Mouse (Mus musculus) C2C12 (cell line): ENCODE measurements around the gene Ccnh. TPM values are rescaled to one million over a fixed set of nuclear protein-coding genes. Genes with fewer than 3 reads are reported as not detected.
A peak's percentile ranks its signal among the peaks of the same experiment; 100 is the strongest.

ENCODE experiments used
- H3K27me3 ChIP-seq: one replicate; pipeline ENCODE4 v1.6.1; 2011; ENCODE audit not compliant: control insufficient read depth, insufficient read depth, insufficient read length
- H3K36me3 ChIP-seq: one replicate; pipeline ENCODE4 v1.6.1; 2011; ENCODE audit not compliant: control insufficient read depth, insufficient read depth
- H3K4me3 ChIP-seq: one replicate; pipeline ENCODE4 v1.5.1; 2011; ENCODE audit warnings: mild to moderate bottlenecking, control low read depth; ENCODE audit not compliant: poor library complexity, insufficient read depth, severe bottlenecking
- H3K79me2 ChIP-seq: one replicate; pipeline ENCODE4 v1.6.1; 2011; ENCODE audit not compliant: control insufficient read depth, insufficient read depth
- H3K79me3 ChIP-seq: one replicate; pipeline ENCODE4 v1.6.1; 2011; ENCODE audit warnings: low read depth, control low read depth
- H3ac ChIP-seq: one replicate; pipeline ENCODE3; 2011; ENCODE audit warnings: low read depth; ENCODE audit not compliant: control insufficient read depth, insufficient read length
- CEBPB ChIP-seq: IDR thresholded peaks from one replicate; pipeline ENCODE4 v1.6.1; 2011; ENCODE audit warnings: low read depth, mild to moderate bottlenecking, control low read depth, moderate library complexity
- CTCF ChIP-seq: IDR thresholded peaks from one replicate; pipeline ENCODE4 v1.5.1; 2011; ENCODE audit not compliant: control insufficient read depth, insufficient read depth, insufficient read length
- FOSL1 ChIP-seq: IDR thresholded peaks from one replicate; pipeline ENCODE4 v1.8.0; 2011; ENCODE audit warnings: mild to moderate bottlenecking, low read length; ENCODE audit not compliant: poor library complexity, insufficient read depth, severe bottlenecking
- MAX ChIP-seq: IDR thresholded peaks from one replicate; pipeline ENCODE4 v1.6.1; 2011; ENCODE audit warnings: mild to moderate bottlenecking, control low read depth
- MYOD1 ChIP-seq: IDR thresholded peaks from one replicate; pipeline ENCODE4 v1.6.1; 2011; ENCODE audit warnings: low read depth; ENCODE audit not compliant: control insufficient read depth, insufficient read length
- MYOG ChIP-seq: IDR thresholded peaks from one replicate; pipeline ENCODE4 v1.6.1; 2011; ENCODE audit not compliant: control insufficient read depth, insufficient read length; ENCODE audit errors: extremely low read depth
- USF1 ChIP-seq: IDR thresholded peaks from one replicate; pipeline ENCODE4 v1.6.1; 2011; ENCODE audit warnings: low read depth, mild to moderate bottlenecking, control low read depth, moderate library complexity
- polyA plus RNA-seq: library from polyadenylated mRNA; unstranded; fragments of >200 nt; fragmentation: generic; extraction: Trizol; gene quantifications from one replicate; pipeline ENCODE4 v1.2.1, GENCODE M21; 2012; ENCODE audit warnings: missing spikeins

Ccnh gene
- polyA plus RNA-seq, 1 experiment = 27.2 TPM

- Histone ChIP-seq H3K79me3 (peaks cover 4% of the 10 kb centered on the region), H3K36me3 (peaks cover 22% of the 10 kb centered on the region), H3K4me3 (peak overlapping the region; percentile 90), H3ac (peak overlapping the region; percentile 92), H3K79me2 (peaks cover 23% of the 10 kb centered on the region), H3K27me3 (no peaks in the 10 kb centered on the region)
- TF ChIP-seq MAX = no peak
- TF ChIP-seq USF1 = no peak
- no peak for TF ChIP-seq CTCF
- TF ChIP-seq CEBPB = no peak
- TF ChIP-seq MYOD1 = no peak
- TF ChIP-seq MYOG = no peak
These were observed 475 bp downstream of the Ccnh start for GRCm38 (mm10) chr13:85189644-85190121.

DNA sequence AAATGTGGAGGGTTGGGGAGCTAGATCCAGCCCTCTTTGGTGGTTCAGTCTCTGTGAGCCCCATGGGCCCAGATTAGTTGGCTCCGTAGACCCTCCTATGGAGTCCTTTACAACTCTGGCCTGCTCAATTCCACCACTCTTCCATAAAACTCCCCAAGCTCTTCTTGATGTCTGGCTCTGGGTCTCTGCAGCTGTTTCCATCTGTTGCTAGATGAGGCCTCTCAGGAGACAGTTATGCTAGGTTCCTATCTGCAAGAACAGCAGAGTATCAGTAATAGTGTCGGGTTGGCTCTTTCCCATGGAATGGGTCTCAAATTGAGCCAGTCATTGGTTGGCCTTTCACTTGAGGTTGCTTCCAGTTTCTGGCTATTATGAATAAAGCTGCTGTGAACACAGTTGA is 2.0 kb downstream of the Ccnh start:
- Histone ChIP-seq H3K79me2 (peaks cover 23% of the 10 kb centered on the region), H3ac (no peak overlapping the region), H3K27me3 (no peaks in the 10 kb centered on the region), H3K79me3 (peaks cover 7% of the 10 kb centered on the region), H3K36me3 (peaks cover 22% of the 10 kb centered on the region), H3K4me3 (no peak overlapping the region)
- no peak for TF ChIP-seq MYOD1
- no peak for TF ChIP-seq FOSL1
- TF ChIP-seq USF1 = no peak
- TF ChIP-seq MYOG = no peak

GRCm38 (mm10) chr13:85207493-85207892 is 18.3 kb downstream of the Ccnh start:
- TF ChIP-seq FOSL1 = no peak
- TF ChIP-seq CEBPB = no peak
- TF ChIP-seq MYOG = no peak
- TF ChIP-seq MYOD1 = no peak
- H3ac ChIP-seq = no peak overlapping the region
- no peak overlapping the region for H3K4me3 ChIP-seq
- H3K79me3 ChIP-seq = no peaks in the 10 kb centered on the region
- H3K36me3 ChIP-seq = peaks cover 63% of the 10 kb centered on the region
- H3K79me2 ChIP-seq = no peaks in the 10 kb centered on the region
- no peaks in the 10 kb centered on the region for H3K27me3 ChIP-seq

DNA sequence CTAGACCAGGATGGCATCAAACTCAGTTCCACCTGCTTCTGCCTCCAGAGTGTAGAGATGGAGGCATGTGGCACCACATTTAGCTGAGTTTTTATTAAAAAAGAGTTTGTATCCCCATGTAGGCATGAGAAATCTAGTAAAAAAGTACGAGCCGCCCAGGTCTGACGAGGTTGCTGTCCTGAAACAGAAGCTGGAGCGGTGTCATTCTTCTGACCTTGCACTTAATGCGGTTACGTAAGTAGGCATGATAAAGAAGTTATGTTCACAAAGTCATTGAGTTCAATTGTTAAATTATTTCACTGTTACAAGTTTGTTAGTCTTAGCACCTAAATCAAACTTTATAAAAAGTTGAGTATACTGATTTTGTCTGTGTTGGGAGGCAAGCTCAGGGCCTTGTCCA is 19.4 kb downstream of the Ccnh start:
- TF ChIP-seq FOSL1 (no peak), USF1 (no peak), MYOG (no peak), MAX (no peak), CTCF (no peak), MYOD1 (no peak), CEBPB (no peak)
- Histone ChIP-seq H3K79me3 (no peaks in the 10 kb centered on the region), H3K27me3 (no peaks in the 10 kb centered on the region), H3K79me2 (no peaks in the 10 kb centered on the region), H3K36me3 (peaks cover 60% of the 10 kb centered on the region), H3ac (no peak overlapping the region), H3K4me3 (no peak overlapping the region)

DNA sequence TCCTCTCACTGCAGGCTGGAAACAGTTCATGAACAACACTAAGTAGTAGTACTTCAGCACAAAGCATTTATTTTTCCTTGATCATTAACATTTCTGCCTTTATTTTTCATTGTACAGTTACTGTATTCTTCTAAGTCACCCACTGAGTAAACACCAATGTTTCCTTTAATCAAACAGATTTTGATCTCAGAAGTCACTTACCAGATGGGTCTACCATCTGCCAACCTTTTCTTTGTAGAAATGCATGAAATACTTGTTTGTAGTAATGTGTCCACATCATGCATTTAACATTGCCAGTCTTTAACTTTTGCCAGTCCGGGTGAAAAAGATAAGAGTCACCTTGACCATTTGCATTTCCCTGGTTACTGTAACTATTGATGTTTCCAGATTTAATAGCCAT is 21.1 kb downstream of the Ccnh start:
- Histone ChIP-seq H3K79me3 (no peaks in the 10 kb centered on the region), H3K4me3 (no peak overlapping the region), H3K27me3 (no peaks in the 10 kb centered on the region), H3ac (no peak overlapping the region), H3K79me2 (no peaks in the 10 kb centered on the region), H3K36me3 (peaks cover 66% of the 10 kb centered on the region)
- TF ChIP-seq CEBPB (no peak), MAX (no peak), MYOD1 (no peak), FOSL1 (no peak), MYOG (no peak), USF1 (no peak), CTCF (no peak)

GRCm38 (mm10) chr13:85218656-85219055 is 29.4 kb downstream of the Ccnh start:
- H3K79me3 ChIP-seq = no peaks in the 10 kb centered on the region
- no peaks in the 10 kb centered on the region for H3K79me2 ChIP-seq
- no peak overlapping the region for H3ac ChIP-seq
- no peak overlapping the region for H3K4me3 ChIP-seq
- no peak for TF ChIP-seq CEBPB
- TF ChIP-seq CTCF = no peak
- TF ChIP-seq MYOD1 = no peak
- no peak for TF ChIP-seq FOSL1
- TF ChIP-seq USF1 = no peak
- TF ChIP-seq MAX = no peak
- no peaks in the 10 kb centered on the region for H3K27me3 ChIP-seq
- peaks cover 79% of the 10 kb centered on the region for H3K36me3 ChIP-seq
